Comparison of ENCODE assay signal across 9 mouse cellular contexts in the genomic region with DNA sequence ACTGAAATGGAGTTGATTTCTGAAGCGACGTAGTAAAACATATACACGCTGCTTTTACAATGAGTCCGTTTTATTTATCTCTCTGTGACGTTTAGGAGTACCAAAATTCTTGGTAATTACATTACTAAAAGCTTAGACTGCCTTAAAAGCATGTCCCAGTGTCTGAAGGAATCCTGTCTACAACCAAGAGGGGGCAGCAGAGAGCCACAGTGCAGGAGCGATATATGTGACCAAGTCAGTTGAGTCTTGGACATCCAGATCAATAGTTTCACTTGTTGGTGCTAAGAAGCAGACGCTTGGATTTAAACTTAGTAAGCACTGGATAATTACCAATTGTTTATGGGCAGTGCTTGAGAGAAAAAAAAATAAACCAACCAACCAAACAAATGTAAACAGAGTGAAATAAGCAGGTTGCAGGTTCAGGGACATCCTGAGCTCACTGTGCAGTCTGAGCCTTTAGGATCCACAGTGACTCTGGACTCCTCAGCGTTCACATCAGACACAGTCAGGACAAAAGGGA. TPM values are rescaled to one million over a fixed set of nuclear protein-coding genes. Genes with fewer than 3 reads are reported as not detected.
DNase-seq lines count a peak whose midpoint lies in the region; ATAC-seq lines count a peak whose summit lies in the region.
"Had no signal": no experiment of that assay in that cellular context is flagged by ENCODE, and none has a peak within 500 bp of the region (broad histone marks: within the 10 kb centered on the region; RNA-seq: fewer than 3 reads in every experiment).

No protein-coding gene starts in this region.

- no peaks in the 10 kb centered on the region for H3K36me3 ChIP-seq in kidney, embryonic 16.5 days (ENCODE audit: insufficient read depth, low read length)
- H3K36me3 ChIP-seq in limb, embryonic 11.5 days (ENCODE audit: control insufficient read depth, insufficient read depth, low read length), result no peaks in the 10 kb centered on the region
- no peaks in the 10 kb centered on the region for H3K36me3 ChIP-seq in neural tube, embryonic 12.5 days

- H3K27me3 ChIP-seq in kidney, embryonic 16.5 days (ENCODE audit: insufficient read depth, low read length), result no peaks in the 10 kb centered on the region
- H3K27me3 ChIP-seq in limb, embryonic 11.5 days (ENCODE audit: control insufficient read depth, insufficient read depth, low read length), result no peaks in the 10 kb centered on the region
- H3K27me3 ChIP-seq in neural tube, embryonic 12.5 days (replicated peaks), result no peaks in the 10 kb centered on the region
- H3K27me3 ChIP-seq: megakaryocyte, embryonic 14.5 days had no signal

- H3K27ac ChIP-seq in kidney, embryonic 16.5 days (ENCODE audit: low read length), result no peak overlapping the region
- H3K27ac ChIP-seq in limb, embryonic 11.5 days (replicated peaks; ENCODE audit: low read depth, low read length), result no peak overlapping the region
- H3K27ac ChIP-seq in neural tube, embryonic 12.5 days, result no peak overlapping the region

- H3K9me3 ChIP-seq in kidney, embryonic 16.5 days (ENCODE audit: low read length), result no peaks in the 10 kb centered on the region
- no peaks in the 10 kb centered on the region for H3K9me3 ChIP-seq in limb, embryonic 11.5 days (ENCODE audit: control insufficient read depth, low read length)
- no peaks in the 10 kb centered on the region for H3K9me3 ChIP-seq in neural tube, embryonic 12.5 days
- H3K9me3 ChIP-seq: megakaryocyte, embryonic 14.5 days had no signal

- no peak overlapping the region for H3K4me3 ChIP-seq in kidney, embryonic 16.5 days (ENCODE audit: low read length)
- H3K4me3 ChIP-seq in limb, embryonic 11.5 days (ENCODE audit: low read depth, low read length), result no peak overlapping the region
- H3K4me3 ChIP-seq in neural tube, embryonic 12.5 days, result no peak overlapping the region
- H3K4me3 ChIP-seq: megakaryocyte, embryonic 14.5 days had no signal

- H3K9ac ChIP-seq in kidney, embryonic 16.5 days (replicated peaks; ENCODE audit: low read length), result no peak overlapping the region
- no peak overlapping the region for H3K9ac ChIP-seq in limb, embryonic 11.5 days (ENCODE audit: low read length)
- no peak overlapping the region for H3K9ac ChIP-seq in neural tube, embryonic 12.5 days

- no peaks in the 10 kb centered on the region for H3K4me1 ChIP-seq in kidney, embryonic 16.5 days (ENCODE audit: insufficient read depth, low read length)
- H3K4me1 ChIP-seq in limb, embryonic 11.5 days (ENCODE audit: control insufficient read depth, insufficient read depth, low read length), result no peaks in the 10 kb centered on the region
- no peaks in the 10 kb centered on the region for H3K4me1 ChIP-seq in neural tube, embryonic 12.5 days

- DNase-seq in kidney, adult 18-20 months, result peak; percentile 67
- peak; percentile 22 for DNase-seq in WW6 (ENCODE audit: low read depth, low spot score)
- peak; percentile 58 for DNase-seq in heart, postnatal 4 days
- peak; percentile 68 for DNase-seq in limb, embryonic 11.5 days (ENCODE audit: low spot score)
- peak; percentile 45 to 57 for DNase-seq in thymus, postnatal 36 days

- ATAC-seq in kidney, embryonic 16.5 days (ENCODE audit: low FRiP score, low TSS enrichment), result no peak
- peak; percentile 89 for ATAC-seq in common myeloid progenitor, adult 5-6 weeks (replicated peaks; ENCODE audit: low read depth, poor library complexity, severe bottlenecking)
- no peak for ATAC-seq in limb, embryonic 11.5 days (ENCODE audit: insufficient number of reproducible peaks, low FRiP score, low TSS enrichment, low read depth)
- ATAC-seq in neural tube, embryonic 12.5 days (ENCODE audit: low FRiP score, low read depth), result 0 out of 2 replicates have a peak, but pooled peaks have one; percentile 37

- no peak overlapping the region for H3K4me2 ChIP-seq in kidney, embryonic 16.5 days (replicated peaks; ENCODE audit: low read depth, low read length)
- H3K4me2 ChIP-seq in limb, embryonic 11.5 days (ENCODE audit: low read depth, severe bottlenecking), result no peak overlapping the region
- H3K4me2 ChIP-seq in neural tube, embryonic 12.5 days (replicated peaks), result no peak overlapping the region

- WGBS in kidney, embryonic 16.5 days, result 37% methylated on average over 8 of the region's 8 CpGs
- 38% methylated on average over 8 of the region's 8 CpGs for WGBS in limb, embryonic 11.5 days
- WGBS in neural tube, embryonic 12.5 days, result 36% methylated on average over 8 of the region's 8 CpGs

RNA-seq across cellular contexts. Expression of a gene that starts 38.9 kb away (rescaled TPM):
- polyA plus RNA-seq in kidney, embryonic 16.5 days (2015; fragmentation: Nextera tagmentation; extraction: Ambion mirVana), result 153 and 163 TPM in 2 replicates
- total RNA-seq in common myeloid progenitor, adult 5-6 weeks (2017), result 59.5 and 83.8 TPM in 2 replicates
- total RNA-seq in heart, postnatal 4 days (2021), result 100 to 1,000 TPM; 212 to 222 TPM
- polyA plus RNA-seq in limb, embryonic 11.5 days (2014; fragmentation: Nextera tagmentation; extraction: Ambion mirVana), result 152 and 158 TPM in 2 replicates
- 292 and 323 TPM in 2 replicates for polyA plus RNA-seq in neural tube, embryonic 12.5 days (2016; fragmentation: Nextera tagmentation; extraction: Ambion mirVana)

Comparison
In these comparisons a context has a peak if more than half of its experiments do, and no peak if none do; other contexts are left out.
1. ATAC-seq: peak in common myeloid progenitor, adult 5-6 weeks (single experiment) and neural tube, embryonic 12.5 days (single experiment); none in kidney, embryonic 16.5 days (single experiment) and limb, embryonic 11.5 days (single experiment).
2. Peak in every context shown above with its lines, with median percentiles within 50 percentile points of each other: DNase-seq.